Mouse (Mus musculus) testis, postnatal 14 days (tissue): Measurements from ENCODE around the gene Wap.

Source experiments
- DNase-seq: peaks from one replicate; pipeline ENCODE4 v3.0.0; 2021; ENCODE audit warnings: low spot score

Wap gene

GRCm38 (mm10) chr11:6596616-6597015 lies 41.8 kb downstream of the Wap start:
- DNase-seq, result no peak

GRCm38 (mm10) chr11:6596205-6596604 lies 42.2 kb downstream of the Wap start:
- DNase-seq, result no peak

- DNase-seq, result no peak
Observed at GRCm38 (mm10) chr11:6595339-6595738, 43.1 kb downstream of the Wap start.

GRCm38 (mm10) chr11:6594845-6595244 lies 43.6 kb downstream of the Wap start:
- DNase-seq, result no peak

GRCm38 (mm10) chr11:6593406-6593805 lies 45.0 kb downstream of the Wap start:
- no peak for DNase-seq

- no peak for DNase-seq
Observed at GRCm38 (mm10) chr11:6590933-6591675, 47.3 kb downstream of the Wap start.

- DNase-seq, result no peak
Observed at GRCm38 (mm10) chr11:6589838-6590237, 48.6 kb downstream of the Wap start.

- no peak for DNase-seq
Observed at GRCm38 (mm10) chr11:6588295-6588694, 50.1 kb downstream of the Wap start.

GRCm38 (mm10) chr11:6587249-6587940 lies 51.0 kb downstream of the Wap start:
- no peak for DNase-seq

- no peak for DNase-seq
Observed at GRCm38 (mm10) chr11:6586660-6587059, 51.8 kb downstream of the Wap start.

GRCm38 (mm10) chr11:6585748-6586147 lies 52.7 kb downstream of the Wap start:
- DNase-seq, result no peak
